Mouse (Mus musculus) brain, embryonic 14.5 days (tissue): ENCODE results near the gene Cradd.

Experiments used
- CTCF ChIP-seq: fragments of 200-500 bp; IDR thresholded peaks from 2 replicates; pipeline ENCODE4 v1.5.1; 2012; ENCODE audit warnings: inconsistent platforms, mild to moderate bottlenecking, moderate library complexity, borderline replicate concordance; ENCODE audit not compliant: insufficient read depth, insufficient read length; ENCODE audit errors: extremely low read depth
- POLR2A ChIP-seq: fragments of 200-500 bp; IDR thresholded peaks from 2 replicates; pipeline ENCODE4 v1.6.1; 2012; ENCODE audit warnings: mild to moderate bottlenecking, inconsistent platforms, borderline replicate concordance; ENCODE audit not compliant: poor library complexity, insufficient read depth, insufficient read length, severe bottlenecking; ENCODE audit errors: extremely low read depth

GRCm38 (mm10) chr10:95215324-95215723 is 108.6 kb downstream of the Cradd start:
- TF ChIP-seq CTCF (no peak), POLR2A (no peak)
